Mouse (Mus musculus): ENCODE results near the gene Reg3b. TPM values are rescaled to one million over a fixed set of nuclear protein-coding genes. Genes with fewer than 3 reads are reported as not detected.
"Not testable (repeated sequence)": the region's sequence is repeated elsewhere in the genome, so short reads cannot be mapped to it uniquely, and the experiment has no call there.

Gene Reg3b
- polyA plus RNA-seq (2012; ENCODE audit: insufficient read depth, insufficient read length, missing spikeins): not detected in 2 replicates

DNA sequence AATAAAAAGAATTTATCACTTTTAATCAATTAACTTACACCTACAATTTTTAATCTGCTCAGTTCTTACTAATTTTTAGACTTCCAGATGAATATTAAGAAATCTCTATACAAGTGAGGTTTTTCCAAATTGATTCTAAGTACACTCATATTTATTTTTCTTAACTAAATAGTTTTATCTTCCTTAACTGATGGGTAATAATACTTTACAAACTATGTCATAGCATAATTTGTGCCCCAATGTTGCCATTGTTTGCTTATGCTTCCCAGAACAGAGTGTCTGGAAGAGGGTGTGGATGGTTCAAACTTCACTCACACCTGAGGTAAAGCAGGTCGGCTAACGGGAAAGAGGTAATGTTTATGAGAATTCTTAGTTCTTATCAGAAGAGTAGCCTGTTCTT, at the start of gene Reg3b:
Gene Reg3b, plus strand, starts transcription at position 301 of the 400 bp plus-strand sequence.
- TF ChIP-seq CTCF (IDR thresholded peaks at IDR 0.05; ENCODE audit: low read depth, low read length) (no peak), POLR2A (IDR thresholded peaks at IDR 0.05; ENCODE audit: borderline replicate concordance, low read depth, low read length) (no peak)
- no peak within 1 kb of the TSS for H3K4me3 ChIP-seq (ENCODE audit: insufficient read depth, low read length)
- H3K4me1 ChIP-seq (ENCODE audit: control insufficient read depth, insufficient read depth, low read length): no peaks in the 10 kb centered on the region
- H3K27ac ChIP-seq (ENCODE audit: insufficient read depth, low read depth, low read length): no peak within 1 kb of the TSS

DNA sequence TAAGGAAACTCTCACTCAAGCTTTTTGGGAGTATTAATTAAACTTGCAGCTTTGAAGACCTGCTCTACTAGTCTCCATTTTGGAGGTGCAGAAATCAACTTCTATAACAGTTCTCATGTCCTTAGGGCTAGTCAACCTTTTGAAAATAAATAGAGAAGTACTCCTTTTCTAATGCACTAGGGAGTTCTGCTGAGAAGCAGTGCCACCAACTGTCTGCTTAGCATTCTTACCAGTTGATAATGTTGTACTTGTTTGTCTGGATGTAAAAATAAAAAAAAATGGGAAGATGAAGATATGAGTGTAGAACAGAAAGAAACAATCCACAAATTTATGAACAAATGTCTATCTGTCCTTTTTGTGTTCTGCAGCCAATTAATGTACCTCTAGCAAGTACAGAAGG, 42.7 kb upstream of the Reg3b start:
- H3K4me3 ChIP-seq (ENCODE audit: insufficient read depth, low read length): no peak overlapping the region
- TF ChIP-seq CTCF (IDR thresholded peaks at IDR 0.05; ENCODE audit: low read depth, low read length) (no peak), POLR2A (IDR thresholded peaks at IDR 0.05; ENCODE audit: borderline replicate concordance, low read depth, low read length) (no peak)
- H3K4me1 ChIP-seq (ENCODE audit: control insufficient read depth, insufficient read depth, low read length): no peaks in the 10 kb centered on the region
- no peak overlapping the region for H3K27ac ChIP-seq (ENCODE audit: insufficient read depth, low read depth, low read length)

DNA sequence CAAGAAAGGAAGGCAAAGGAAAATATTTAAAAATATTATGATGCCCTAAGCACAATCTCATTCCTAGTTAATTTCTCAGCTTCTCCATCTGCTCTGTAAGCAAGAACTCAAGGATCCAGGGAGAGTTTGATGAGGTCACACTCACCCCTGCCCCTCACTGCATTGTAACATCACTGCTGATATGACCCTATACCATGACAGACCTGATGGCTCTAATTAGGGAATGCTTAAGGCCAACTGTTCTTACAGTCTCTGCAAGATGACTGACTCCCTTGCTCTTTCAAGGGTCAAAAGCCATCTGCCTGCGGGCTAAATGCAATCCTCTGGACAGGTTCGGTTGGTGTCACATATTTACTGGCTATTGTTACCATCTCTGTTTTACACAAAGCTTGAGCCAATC, 41.3 kb upstream of the Reg3b start:
- no peak overlapping the region for H3K27ac ChIP-seq (ENCODE audit: insufficient read depth, low read depth, low read length)
- no peak overlapping the region for H3K4me3 ChIP-seq (ENCODE audit: insufficient read depth, low read length)
- H3K4me1 ChIP-seq (ENCODE audit: control insufficient read depth, insufficient read depth, low read length): no peaks in the 10 kb centered on the region
- no peak for TF ChIP-seq CTCF (IDR thresholded peaks at IDR 0.05; ENCODE audit: low read depth, low read length)
- TF ChIP-seq POLR2A (IDR thresholded peaks at IDR 0.05; ENCODE audit: borderline replicate concordance, low read depth, low read length): no peak

DNA sequence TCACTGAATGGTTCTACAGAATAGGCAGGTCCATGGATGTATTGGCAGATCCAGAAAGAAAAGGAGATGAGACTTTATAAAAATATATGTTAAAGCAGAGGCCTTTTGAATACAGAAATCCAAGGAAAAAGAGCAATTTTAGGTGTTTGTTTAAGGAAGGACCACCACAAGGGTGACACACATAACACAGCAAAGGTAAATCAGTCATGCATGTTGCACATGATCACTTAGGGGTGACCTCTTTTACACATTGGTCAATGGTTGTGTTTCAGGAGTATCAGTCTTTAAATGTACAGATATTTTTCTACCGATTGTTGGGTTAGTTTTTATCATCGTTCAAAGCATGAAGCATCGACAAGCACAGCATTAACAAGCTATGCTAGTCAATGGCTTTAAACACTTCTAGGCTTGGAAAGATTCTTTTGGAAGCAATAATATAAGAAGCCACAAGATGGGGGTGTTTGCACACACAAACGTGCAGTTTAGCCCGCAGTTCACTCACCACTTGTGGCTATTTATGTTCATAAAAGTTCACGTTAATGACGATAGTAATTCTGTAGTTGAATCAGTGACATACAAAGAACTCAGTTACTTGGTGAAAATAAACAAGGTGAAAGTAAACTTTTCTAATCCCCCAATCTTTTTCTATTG, 38.4 kb upstream of the Reg3b start:
- TF ChIP-seq POLR2A (IDR thresholded peaks at IDR 0.05; ENCODE audit: borderline replicate concordance, low read depth, low read length) (no peak), CTCF (IDR thresholded peaks at IDR 0.05; ENCODE audit: low read depth, low read length) (no peak)

DNA sequence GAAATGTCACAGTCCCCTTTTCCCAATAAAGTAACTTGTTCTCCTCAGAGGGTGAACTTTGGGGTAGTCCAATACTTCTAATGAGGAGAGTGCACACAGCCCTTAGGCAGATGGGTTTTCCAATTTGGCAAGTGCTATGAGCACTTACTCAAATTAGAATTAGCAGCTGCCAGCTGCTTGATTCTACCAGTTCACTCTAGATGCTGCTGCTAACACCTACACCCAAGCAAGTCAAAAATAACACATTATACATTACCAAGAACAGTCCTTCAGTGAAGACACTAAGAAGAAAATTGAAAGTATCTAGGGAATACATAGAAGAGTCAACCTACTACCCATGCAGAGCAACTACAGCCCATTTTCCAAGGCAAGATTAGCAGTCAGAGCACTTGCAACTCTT, 30.2 kb upstream of the Reg3b start:
- Histone ChIP-seq H3K4me3 (ENCODE audit: insufficient read depth, low read length) (no peak overlapping the region), H3K4me1 (ENCODE audit: control insufficient read depth, insufficient read depth, low read length) (no peaks in the 10 kb centered on the region), H3K27ac (ENCODE audit: insufficient read depth, low read depth, low read length) (no peak overlapping the region)
- TF ChIP-seq POLR2A (IDR thresholded peaks at IDR 0.05; ENCODE audit: borderline replicate concordance, low read depth, low read length) (no peak), CTCF (IDR thresholded peaks at IDR 0.05; ENCODE audit: low read depth, low read length) (no peak)

More for the DNA sequence above, 38.4 kb upstream of the Reg3b start:
- H3K4me3 ChIP-seq (ENCODE audit: insufficient read depth, low read length): no peak overlapping the region
- H3K27ac ChIP-seq (ENCODE audit: insufficient read depth, low read depth, low read length): no peak overlapping the region
- no peaks in the 10 kb centered on the region for H3K4me1 ChIP-seq (ENCODE audit: control insufficient read depth, insufficient read depth, low read length)

DNA sequence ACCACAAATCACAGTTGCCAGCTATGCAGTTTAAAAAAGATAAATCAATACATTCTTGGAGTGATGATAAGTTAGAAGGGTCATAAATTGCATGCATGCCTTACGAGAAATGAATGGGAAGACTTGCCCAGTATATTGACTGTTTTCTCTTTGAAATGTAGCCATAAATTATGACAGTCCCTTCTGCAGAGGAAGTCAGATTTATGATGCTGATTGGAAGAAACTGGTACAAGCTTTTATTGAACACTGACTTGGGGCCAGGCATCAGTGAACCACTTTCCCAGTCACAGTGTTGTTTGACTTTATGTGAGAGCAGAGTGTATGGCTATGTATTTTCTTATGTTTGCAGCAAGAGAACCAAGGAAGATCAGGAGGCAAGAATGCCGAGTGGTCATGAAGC, 28.8 kb upstream of the Reg3b start:
- Histone ChIP-seq H3K27ac (ENCODE audit: insufficient read depth, low read depth, low read length) (no peak overlapping the region), H3K4me3 (ENCODE audit: insufficient read depth, low read length) (no peak overlapping the region), H3K4me1 (ENCODE audit: control insufficient read depth, insufficient read depth, low read length) (no peaks in the 10 kb centered on the region)
- TF ChIP-seq CTCF (IDR thresholded peaks at IDR 0.05; ENCODE audit: low read depth, low read length) (no peak), POLR2A (IDR thresholded peaks at IDR 0.05; ENCODE audit: borderline replicate concordance, low read depth, low read length) (no peak)

DNA sequence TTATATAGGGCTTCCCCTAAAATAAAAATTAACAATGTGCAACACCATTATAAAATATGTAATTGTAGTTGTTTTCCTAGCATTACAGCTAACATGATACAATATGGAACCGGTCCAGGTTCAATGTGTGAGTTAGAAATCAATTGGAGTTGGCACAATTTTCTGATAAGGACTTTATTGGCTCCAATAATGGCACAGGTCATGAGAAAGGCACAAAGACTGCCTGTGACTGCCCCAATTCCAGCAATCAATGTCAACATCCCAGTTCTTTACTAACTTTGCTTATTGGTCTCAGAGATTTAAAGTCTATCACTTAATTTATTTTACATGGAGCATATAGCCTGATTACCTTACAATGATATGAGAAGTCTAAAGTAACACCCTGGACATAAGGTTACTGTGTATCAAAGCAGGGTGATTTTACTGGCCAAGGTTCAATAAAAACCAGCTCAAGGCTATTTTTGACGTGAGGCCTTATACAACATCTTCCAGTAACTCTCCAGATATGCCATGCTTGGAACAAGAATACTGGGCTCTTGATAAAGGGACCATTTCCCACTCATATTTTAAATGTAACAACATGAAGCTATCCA, 8.4 kb upstream of the Reg3b start:
- Histone ChIP-seq H3K4me1 (ENCODE audit: control insufficient read depth, insufficient read depth, low read length) (no peaks in the 10 kb centered on the region), H3K4me3 (ENCODE audit: insufficient read depth, low read length) (no peak overlapping the region), H3K27ac (ENCODE audit: insufficient read depth, low read depth, low read length) (no peak overlapping the region)
- TF ChIP-seq POLR2A (IDR thresholded peaks at IDR 0.05; ENCODE audit: borderline replicate concordance, low read depth, low read length): no peak
- no peak for TF ChIP-seq CTCF (IDR thresholded peaks at IDR 0.05; ENCODE audit: low read depth, low read length)

DNA sequence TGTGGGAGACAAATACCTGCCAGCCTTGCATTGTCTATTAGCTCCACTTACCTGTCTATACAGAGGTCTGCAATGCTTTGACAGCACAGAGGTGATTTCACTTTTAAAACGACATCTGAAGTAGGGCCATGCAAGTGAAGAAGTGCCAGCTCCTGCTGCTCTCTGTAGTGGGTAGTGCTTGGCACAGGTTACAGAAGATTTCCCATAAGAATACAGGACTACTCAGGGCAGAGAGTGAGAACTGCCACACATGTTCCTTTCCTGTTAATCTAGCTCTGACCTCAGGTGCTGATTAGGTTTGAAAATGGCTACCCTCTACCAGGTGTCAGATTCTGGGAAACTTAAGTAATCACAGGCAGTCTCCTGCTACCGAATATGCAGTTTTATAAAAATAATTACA, 8.3 kb downstream of the Reg3b start, which contains the start of gene Reg3d:
Gene Reg3d, minus strand, starts transcription at position 101 of the 400 bp plus-strand sequence.
- TF ChIP-seq POLR2A (IDR thresholded peaks at IDR 0.05; ENCODE audit: borderline replicate concordance, low read depth, low read length) (no peak), CTCF (IDR thresholded peaks at IDR 0.05; ENCODE audit: low read depth, low read length) (no peak)

DNA sequence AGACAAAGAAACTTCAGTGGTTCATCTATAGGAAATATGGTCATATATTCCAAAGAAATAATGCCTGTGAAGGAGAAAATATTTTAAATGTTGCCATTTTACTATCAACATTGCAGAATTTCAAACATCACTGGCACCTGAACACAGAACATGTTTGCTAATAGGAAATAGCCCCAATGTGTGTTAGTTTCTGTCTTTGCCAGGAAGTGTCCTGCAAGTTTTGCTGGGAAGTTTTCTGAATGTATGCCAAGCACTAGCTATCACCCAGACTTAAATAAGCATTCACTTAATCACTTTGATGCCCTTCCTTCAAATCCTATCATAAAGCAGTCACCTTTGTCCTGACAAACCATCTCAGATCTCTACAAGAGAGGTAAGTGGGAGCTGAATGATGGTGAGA, 10.0 kb downstream of the Reg3b start, which contains the start of gene Reg3a:
Gene Reg3a, plus strand, starts transcription at position 301 of the 400 bp plus-strand sequence.
- TF ChIP-seq CTCF (IDR thresholded peaks at IDR 0.05; ENCODE audit: low read depth, low read length) (no peak), POLR2A (IDR thresholded peaks at IDR 0.05; ENCODE audit: borderline replicate concordance, low read depth, low read length) (no peak)
- Histone ChIP-seq H3K27ac (ENCODE audit: insufficient read depth, low read depth, low read length) (no peak within 1 kb of the TSS), H3K4me3 (ENCODE audit: insufficient read depth, low read length) (no peak within 1 kb of the TSS), H3K4me1 (ENCODE audit: control insufficient read depth, insufficient read depth, low read length) (no peaks in the 10 kb centered on the region)

More for the DNA sequence above, 8.3 kb downstream of the Reg3b start, which contains the start of gene Reg3d:
- Histone ChIP-seq H3K4me1 (ENCODE audit: control insufficient read depth, insufficient read depth, low read length) (no peaks in the 10 kb centered on the region), H3K4me3 (ENCODE audit: insufficient read depth, low read length) (no peak within 1 kb of the TSS), H3K27ac (ENCODE audit: insufficient read depth, low read depth, low read length) (no peak within 1 kb of the TSS)

DNA sequence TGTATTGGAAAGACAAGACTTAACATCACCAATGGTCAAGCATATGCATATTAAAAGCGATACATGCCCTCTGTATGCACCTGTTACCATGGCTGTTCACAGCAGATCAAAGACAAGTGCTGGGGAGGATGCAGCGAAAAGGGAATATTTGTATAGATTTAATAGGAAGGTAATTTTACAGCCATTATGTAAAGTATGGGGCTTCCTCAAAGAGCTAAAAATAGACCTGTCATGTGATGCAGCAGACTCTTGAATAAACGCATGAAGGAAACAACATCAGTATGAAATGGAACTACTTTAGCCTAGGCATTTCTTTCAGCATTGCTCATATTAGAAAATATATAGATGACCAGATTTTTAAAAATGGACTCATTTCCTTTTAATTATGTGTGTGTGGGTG, 15.2 kb downstream of the Reg3b start:
- Histone ChIP-seq H3K27ac (ENCODE audit: insufficient read depth, low read depth, low read length) (no peak overlapping the region), H3K4me3 (ENCODE audit: insufficient read depth, low read length) (no peak overlapping the region), H3K4me1 (ENCODE audit: control insufficient read depth, insufficient read depth, low read length) (no peaks in the 10 kb centered on the region)
- TF ChIP-seq POLR2A (IDR thresholded peaks at IDR 0.05; ENCODE audit: borderline replicate concordance, low read depth, low read length) (no peak), CTCF (IDR thresholded peaks at IDR 0.05; ENCODE audit: low read depth, low read length) (no peak)

DNA sequence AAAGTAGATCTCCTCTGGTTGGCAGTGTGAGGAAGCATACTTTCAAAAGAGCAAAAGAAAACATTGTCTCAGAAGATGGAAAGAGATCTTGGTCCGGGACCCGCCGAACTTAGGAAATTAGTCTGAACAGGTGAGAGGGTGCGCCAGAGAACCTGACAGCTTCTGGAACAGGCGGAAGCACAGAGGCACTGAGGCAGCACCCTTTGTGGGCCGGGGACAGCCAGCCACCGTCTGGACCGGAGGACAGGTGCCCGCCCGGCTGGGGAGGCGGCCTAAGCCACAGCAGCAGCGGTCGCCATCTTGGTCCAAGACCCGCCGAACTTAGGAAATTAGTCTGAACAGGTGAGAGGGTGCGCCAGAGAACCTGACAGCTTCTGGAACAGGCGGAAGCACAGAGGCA, 24.9 kb downstream of the Reg3b start, which contains the start of gene Reg2:
Gene Reg2, plus strand, starts transcription at position 301 of the 400 bp plus-strand sequence.
- not testable (repeated sequence) for H3K27ac ChIP-seq (ENCODE audit: insufficient read depth, low read depth, low read length); H3K4me3 ChIP-seq (ENCODE audit: insufficient read depth, low read length); H3K4me1 ChIP-seq (ENCODE audit: control insufficient read depth, insufficient read depth, low read length)

DNA sequence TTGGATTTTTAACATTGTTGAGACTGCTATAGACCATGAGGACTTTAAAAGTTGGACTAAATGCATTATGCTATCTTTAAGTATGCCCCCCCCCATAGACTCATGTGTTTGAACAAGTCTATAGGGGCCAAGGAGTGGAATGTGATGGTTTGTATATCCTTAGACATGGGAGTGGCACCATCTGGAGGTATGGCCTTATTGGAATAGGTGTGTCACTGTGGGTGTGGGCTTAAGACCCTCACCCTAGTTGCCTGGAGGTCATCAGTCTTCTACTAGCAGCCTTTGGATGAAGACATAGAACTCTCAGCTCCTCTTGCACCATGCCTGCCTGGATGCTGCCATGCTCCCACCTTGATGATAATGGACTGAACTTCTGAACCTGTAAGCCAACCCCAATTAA, 52.0 kb downstream of the Reg3b start, which contains the start of gene Reg1:
Gene Reg1, plus strand, starts transcription at position 301 of the 400 bp plus-strand sequence.
- not testable (repeated sequence) for H3K27ac ChIP-seq (ENCODE audit: insufficient read depth, low read depth, low read length); H3K4me1 ChIP-seq (ENCODE audit: control insufficient read depth, insufficient read depth, low read length); H3K4me3 ChIP-seq (ENCODE audit: insufficient read depth, low read length)
